Mouse (Mus musculus) bone marrow, adult 2 months (tissue): ENCODE data around the gene Plxnd1.

Experiments used
- CTCF ChIP-seq: fragments of 200-500 bp; IDR thresholded peaks from 2 replicates; pipeline ENCODE4 v1.5.1; 2011; ENCODE audit warnings: low read length, control low read depth; ENCODE audit not compliant: control insufficient read depth, insufficient read depth
- POLR2A ChIP-seq: fragments of 200-500 bp; IDR thresholded peaks from 2 replicates; pipeline ENCODE4 v1.6.1; 2011; ENCODE audit warnings: low read depth, mild to moderate bottlenecking, control low read depth, low read length, borderline replicate concordance; ENCODE audit not compliant: control insufficient read depth

DNA sequence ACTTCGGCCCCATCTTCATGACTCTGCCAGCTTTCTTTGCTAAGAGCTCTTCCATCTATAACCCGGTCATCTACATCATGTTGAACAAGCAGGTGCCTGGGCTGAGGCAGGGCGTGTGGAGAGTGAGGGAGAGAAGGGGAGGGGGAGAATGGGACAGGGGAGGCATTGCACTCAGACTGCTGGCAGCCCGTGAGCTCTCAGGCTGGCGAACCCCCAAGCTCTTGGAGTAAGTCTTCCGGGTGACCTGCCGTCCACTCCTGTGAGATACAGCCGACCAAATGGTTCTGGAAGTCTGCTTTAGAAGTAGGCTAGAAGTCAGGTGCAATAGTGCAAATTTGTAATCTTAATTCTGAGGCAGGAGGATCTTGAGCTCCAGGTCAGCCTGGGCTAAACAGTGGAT is 59.3 kb downstream of the Plxnd1 start:
- TF ChIP-seq CTCF (no peak), POLR2A (no peak)
